Mouse (Mus musculus): Measurements from ENCODE around the gene Prkcb. TPM values are rescaled to one million over a fixed set of nuclear protein-coding genes. Genes with fewer than 3 reads are reported as not detected.

Gene Prkcb
- polyA plus RNA-seq, 1 experiment from 2014 or later, result 4.7 TPM

DNA sequence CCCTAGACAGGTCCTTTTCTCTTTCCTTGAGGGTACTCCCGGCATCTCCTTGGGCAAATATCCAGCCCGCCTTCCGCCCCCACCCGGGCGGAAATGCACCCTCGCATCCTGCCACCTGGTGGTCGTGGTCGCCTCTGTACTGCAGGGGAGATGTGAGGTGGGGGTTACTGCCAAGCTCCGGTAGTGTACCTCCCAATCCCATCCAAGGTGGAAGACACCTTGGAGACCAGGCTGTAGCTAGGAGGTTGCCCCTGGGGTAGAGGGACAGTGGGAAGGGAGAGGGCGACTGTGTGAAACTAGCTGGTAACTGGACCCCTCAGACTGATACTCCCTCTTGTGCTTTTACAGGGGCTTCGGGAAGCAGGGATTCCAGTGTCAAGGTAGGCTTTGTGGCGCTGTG, 1.6 kb downstream of the Prkcb start:
- Histone ChIP-seq H3K4me1 (replicated peaks) (peaks cover 25% of the 10 kb centered on the region), H3K27me3 (peaks cover 48% of the 10 kb centered on the region)
- ATAC-seq (ENCODE audit: insufficient number of reproducible peaks, insufficient read depth, low FRiP score, low TSS enrichment, low read depth), result no peak

DNA sequence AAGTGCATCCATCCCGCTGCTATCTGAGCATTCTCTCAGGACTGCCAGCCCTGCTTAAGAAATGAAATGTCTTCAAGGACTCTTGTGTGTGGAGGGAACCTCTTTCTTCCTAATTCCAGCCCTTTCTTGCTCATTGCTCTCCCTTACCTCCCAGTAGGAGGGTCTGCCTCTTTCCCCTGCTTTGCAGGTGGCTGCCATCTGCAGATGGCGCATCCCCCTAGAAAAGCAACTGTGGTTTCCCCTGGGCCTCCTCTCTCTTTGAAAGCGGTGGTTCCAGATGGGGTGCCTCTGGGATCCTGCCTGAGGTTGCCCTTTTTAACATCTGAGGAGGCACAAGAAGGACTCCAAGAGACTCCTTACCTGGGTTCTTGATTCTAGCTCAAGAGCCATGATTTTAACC, 2.2 kb downstream of the Prkcb start:
- H3K9me3 ChIP-seq, result no peaks in the 10 kb centered on the region
- peaks cover 25% of the 10 kb centered on the region for H3K4me1 ChIP-seq (replicated peaks)
- no peak overlapping the region for H3K4me3 ChIP-seq (replicated peaks)
- no peak overlapping the region for H3K4me2 ChIP-seq
- ATAC-seq (ENCODE audit: insufficient number of reproducible peaks, insufficient read depth, low FRiP score, low TSS enrichment, low read depth), result no peak
- WGBS, result 50% methylated on average over 3 of the region's 3 CpGs
- H3K27ac ChIP-seq, result no peak overlapping the region
- H3K9ac ChIP-seq (replicated peaks), result no peak overlapping the region
- no peaks in the 10 kb centered on the region for H3K36me3 ChIP-seq
- peaks cover 48% of the 10 kb centered on the region for H3K27me3 ChIP-seq

More for the DNA sequence above, 1.6 kb downstream of the Prkcb start:
- H3K9me3 ChIP-seq, result no peaks in the 10 kb centered on the region
- WGBS, result 8% methylated on average over 12 of the region's 12 CpGs
- H3K27ac ChIP-seq, result no peak overlapping the region
- H3K4me3 ChIP-seq (replicated peaks), result peak overlapping the region; percentile 69
- no peaks in the 10 kb centered on the region for H3K36me3 ChIP-seq
- H3K4me2 ChIP-seq, result peak overlapping the region; percentile 97
- H3K9ac ChIP-seq (replicated peaks), result no peak overlapping the region

DNA sequence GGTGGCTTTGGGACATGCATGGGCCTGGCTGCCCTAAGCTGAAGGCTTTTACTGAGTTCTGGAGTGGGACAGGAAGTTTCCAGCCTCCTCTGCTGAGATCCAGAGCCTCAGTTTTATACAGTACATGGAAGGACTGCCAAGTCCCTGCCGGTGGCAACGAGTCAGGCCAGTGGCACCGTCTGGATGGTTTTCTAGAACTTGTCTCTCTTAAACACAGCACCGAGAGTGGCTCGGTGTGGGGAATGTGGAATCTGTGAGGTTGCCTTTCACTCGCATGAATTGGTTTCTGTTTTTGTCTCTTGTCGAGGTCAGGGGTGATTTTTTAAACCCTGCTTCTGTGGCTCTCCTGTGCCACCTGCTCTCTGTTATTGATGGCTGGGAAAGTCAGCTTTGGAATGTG, 3.6 kb downstream of the Prkcb start:
- WGBS, result 48% methylated on average over 7 of the region's 7 CpGs
- Histone ChIP-seq H3K4me3 (replicated peaks) (no peak overlapping the region), H3K9me3 (no peaks in the 10 kb centered on the region), H3K27me3 (peaks cover 48% of the 10 kb centered on the region), H3K9ac (replicated peaks) (no peak overlapping the region), H3K27ac (no peak overlapping the region), H3K4me1 (replicated peaks) (peaks cover 25% of the 10 kb centered on the region), H3K4me2 (no peak overlapping the region), H3K36me3 (no peaks in the 10 kb centered on the region)
- no peak for ATAC-seq (ENCODE audit: insufficient number of reproducible peaks, insufficient read depth, low FRiP score, low TSS enrichment, low read depth)

DNA sequence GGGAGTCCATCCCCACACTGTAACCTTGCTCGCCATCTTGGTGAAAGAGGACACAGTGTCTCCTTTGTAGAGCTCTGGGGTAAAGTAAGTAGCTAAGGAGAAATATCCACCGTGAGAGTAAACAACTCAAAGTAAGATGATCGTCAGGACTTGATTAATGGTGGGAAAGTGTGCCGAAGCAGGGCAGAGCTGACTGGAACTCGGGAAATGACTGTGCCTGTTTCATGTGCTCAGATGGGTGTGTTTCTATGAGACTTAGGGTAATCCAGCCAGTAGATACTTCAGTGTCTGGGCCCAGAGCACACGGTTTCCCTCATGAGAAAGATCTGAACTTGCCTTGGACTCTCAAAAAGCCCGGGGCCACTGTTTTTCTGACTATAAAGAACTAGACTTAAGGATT, 5.6 kb downstream of the Prkcb start:
- Histone ChIP-seq H3K4me1 (replicated peaks) (peaks cover 21% of the 10 kb centered on the region), H3K36me3 (no peaks in the 10 kb centered on the region), H3K9me3 (no peaks in the 10 kb centered on the region), H3K9ac (replicated peaks) (no peak overlapping the region), H3K27me3 (peaks cover 32% of the 10 kb centered on the region), H3K27ac (no peak overlapping the region), H3K4me2 (no peak overlapping the region), H3K4me3 (replicated peaks) (no peak overlapping the region)
- WGBS, result 67% methylated on average over 7 of the region's 7 CpGs
- ATAC-seq (ENCODE audit: insufficient number of reproducible peaks, insufficient read depth, low FRiP score, low TSS enrichment, low read depth), result no peak

DNA sequence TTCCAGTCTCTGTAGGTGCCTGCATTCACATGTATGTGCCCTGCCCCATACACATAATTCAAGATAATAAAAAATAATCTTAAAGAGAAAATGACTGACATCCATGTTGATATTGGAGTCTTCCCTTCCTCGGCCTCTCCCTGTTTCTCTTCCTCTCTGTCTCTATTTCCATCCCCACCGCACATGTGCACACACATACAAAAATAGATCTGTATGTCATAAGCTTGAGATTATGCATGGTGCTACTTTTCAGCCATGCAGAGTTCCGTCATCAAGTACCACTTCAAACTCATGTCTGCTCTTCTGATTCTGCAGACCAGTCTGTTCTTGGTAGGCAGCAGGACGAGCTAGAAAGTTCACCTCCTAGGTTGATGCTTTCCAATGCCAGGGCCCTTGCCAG, 6.8 kb downstream of the Prkcb start:
- ATAC-seq (ENCODE audit: insufficient number of reproducible peaks, insufficient read depth, low FRiP score, low TSS enrichment, low read depth), result no peak
- no peaks in the 10 kb centered on the region for H3K9me3 ChIP-seq
- no peak overlapping the region for H3K27ac ChIP-seq
- H3K4me1 ChIP-seq (replicated peaks), result peaks cover 9% of the 10 kb centered on the region; the same call in 1 of the 2 replicates
- no peak overlapping the region for H3K4me3 ChIP-seq (replicated peaks)
- peaks cover 19% of the 10 kb centered on the region for H3K27me3 ChIP-seq
- no peak overlapping the region for H3K4me2 ChIP-seq
- 81% methylated on average over 4 of the region's 4 CpGs for WGBS
- H3K9ac ChIP-seq (replicated peaks), result no peak overlapping the region
- no peaks in the 10 kb centered on the region for H3K36me3 ChIP-seq

DNA sequence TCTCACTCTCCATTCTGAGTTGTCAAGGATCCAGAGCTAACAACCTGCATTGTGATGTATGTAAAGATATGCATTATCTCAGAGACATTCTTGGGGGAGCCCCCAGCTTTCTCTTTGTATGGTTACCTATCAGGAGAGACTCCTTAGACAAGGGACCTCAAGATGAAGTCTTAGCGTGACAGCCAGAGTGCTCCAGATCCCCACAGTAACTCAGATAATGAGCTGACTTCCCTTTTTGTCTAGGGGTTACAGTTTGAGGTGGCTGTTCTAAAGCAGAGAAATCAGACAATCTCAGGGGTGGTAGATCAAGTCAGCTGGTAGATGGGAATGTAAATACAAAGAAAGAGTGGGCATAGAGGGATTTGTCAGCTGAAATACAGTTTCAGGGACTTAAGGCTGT, 7.8 kb downstream of the Prkcb start:
- Histone ChIP-seq H3K4me3 (replicated peaks) (no peak overlapping the region), H3K4me2 (no peak overlapping the region), H3K4me1 (replicated peaks) (peaks cover 5% of the 10 kb centered on the region; the same call in 1 of the 2 replicates), H3K9me3 (no peaks in the 10 kb centered on the region; the same call in 1 of the 2 replicates), H3K36me3 (no peaks in the 10 kb centered on the region), H3K27ac (no peak overlapping the region), H3K27me3 (peaks cover 10% of the 10 kb centered on the region), H3K9ac (replicated peaks) (no peak overlapping the region)
- WGBS, result 87% methylated on average over 1 of the region's 1 CpGs
- ATAC-seq (ENCODE audit: insufficient number of reproducible peaks, insufficient read depth, low FRiP score, low TSS enrichment, low read depth), result no peak

DNA sequence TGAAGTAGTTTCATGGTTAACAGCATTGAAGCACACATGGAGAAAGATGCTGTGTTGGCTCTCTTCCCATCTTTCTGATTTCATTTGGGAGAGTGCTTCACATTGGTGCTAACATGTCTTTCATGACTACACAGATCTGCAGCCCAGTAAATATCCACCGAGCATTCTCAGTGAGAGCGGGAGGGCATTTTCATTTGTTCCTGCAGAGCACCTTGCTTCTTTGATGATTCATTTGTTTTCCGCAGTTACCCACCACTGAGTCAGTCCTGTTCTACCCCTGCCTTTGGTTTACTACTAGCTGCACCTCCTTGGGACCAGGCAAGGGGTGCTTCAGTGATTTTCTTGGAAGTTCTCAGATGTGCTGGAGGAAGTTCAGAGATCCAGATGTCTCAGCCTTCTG, 8.3 kb downstream of the Prkcb start:
- no peak overlapping the region for H3K27ac ChIP-seq
- 90% methylated on average over 3 of the region's 3 CpGs for WGBS
- H3K9me3 ChIP-seq, result no peaks in the 10 kb centered on the region; the same call in 1 of the 2 replicates
- ATAC-seq (ENCODE audit: insufficient number of reproducible peaks, insufficient read depth, low FRiP score, low TSS enrichment, low read depth), result no peak
- H3K36me3 ChIP-seq, result no peaks in the 10 kb centered on the region
- H3K4me1 ChIP-seq (replicated peaks), result peaks cover 5% of the 10 kb centered on the region; the same call in 1 of the 2 replicates
- peaks cover 5% of the 10 kb centered on the region for H3K27me3 ChIP-seq
- H3K4me3 ChIP-seq (replicated peaks), result no peak overlapping the region
- no peak overlapping the region for H3K9ac ChIP-seq (replicated peaks)
- H3K4me2 ChIP-seq, result no peak overlapping the region

DNA sequence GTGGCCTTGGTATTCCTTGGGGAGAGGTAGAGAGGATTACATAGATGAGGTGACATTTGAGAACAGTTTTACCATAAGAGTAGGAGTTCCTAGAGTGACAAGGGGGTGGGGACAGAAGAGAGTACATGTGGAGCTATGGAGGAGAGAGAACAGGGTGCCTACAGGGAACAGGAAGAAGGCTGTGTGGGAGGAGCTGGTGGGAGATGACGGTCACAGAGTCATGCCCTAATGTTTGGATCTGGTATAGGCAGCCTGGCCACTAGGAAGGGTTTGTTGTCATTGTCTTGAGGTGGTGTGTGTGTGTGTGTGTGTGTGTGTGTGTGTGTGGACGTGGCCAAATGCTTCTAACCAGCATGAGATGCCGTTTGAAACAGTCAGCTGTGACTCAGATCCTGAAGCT, 9.1 kb downstream of the Prkcb start:
- Histone ChIP-seq H3K36me3 (no peaks in the 10 kb centered on the region), H3K4me3 (replicated peaks) (no peak overlapping the region), H3K27ac (no peak overlapping the region), H3K9me3 (no peaks in the 10 kb centered on the region; the same call in 1 of the 2 replicates), H3K9ac (replicated peaks) (no peak overlapping the region), H3K4me1 (replicated peaks) (no peaks in the 10 kb centered on the region), H3K27me3 (no peaks in the 10 kb centered on the region), H3K4me2 (no peak overlapping the region)
- 73% methylated on average over 3 of the region's 3 CpGs for WGBS
- ATAC-seq (ENCODE audit: insufficient number of reproducible peaks, insufficient read depth, low FRiP score, low TSS enrichment, low read depth), result no peak

DNA sequence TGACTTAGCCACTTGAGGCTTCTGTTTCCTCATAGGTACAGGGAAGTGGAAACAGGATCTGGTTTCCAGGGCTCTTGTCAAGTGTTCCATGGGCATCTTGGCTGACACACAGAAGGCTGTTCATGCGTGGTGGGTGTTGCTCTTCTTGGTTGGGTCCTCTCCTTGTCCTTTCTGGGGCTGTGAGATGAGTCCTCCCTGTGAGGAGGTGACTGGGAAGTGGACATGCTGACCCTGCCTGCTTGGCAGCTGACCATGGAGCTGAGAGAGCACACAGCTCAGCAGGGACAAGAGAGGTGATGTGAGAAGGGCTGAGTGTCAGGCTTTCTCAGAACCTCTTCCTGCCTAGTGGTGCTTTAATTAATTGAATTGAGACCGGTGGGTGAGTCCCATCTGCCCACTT, 10.2 kb downstream of the Prkcb start:
- no peak for ATAC-seq (ENCODE audit: insufficient number of reproducible peaks, insufficient read depth, low FRiP score, low TSS enrichment, low read depth)
- no peaks in the 10 kb centered on the region; the same call in 1 of the 2 replicates for H3K9me3 ChIP-seq
- H3K4me2 ChIP-seq, result no peak overlapping the region
- no peaks in the 10 kb centered on the region for H3K27me3 ChIP-seq
- 78% methylated on average over 2 of the region's 2 CpGs for WGBS
- no peak overlapping the region for H3K27ac ChIP-seq
- H3K4me3 ChIP-seq (replicated peaks), result no peak overlapping the region
- no peak overlapping the region for H3K9ac ChIP-seq (replicated peaks)
- H3K36me3 ChIP-seq, result no peaks in the 10 kb centered on the region
- no peaks in the 10 kb centered on the region for H3K4me1 ChIP-seq (replicated peaks)

DNA sequence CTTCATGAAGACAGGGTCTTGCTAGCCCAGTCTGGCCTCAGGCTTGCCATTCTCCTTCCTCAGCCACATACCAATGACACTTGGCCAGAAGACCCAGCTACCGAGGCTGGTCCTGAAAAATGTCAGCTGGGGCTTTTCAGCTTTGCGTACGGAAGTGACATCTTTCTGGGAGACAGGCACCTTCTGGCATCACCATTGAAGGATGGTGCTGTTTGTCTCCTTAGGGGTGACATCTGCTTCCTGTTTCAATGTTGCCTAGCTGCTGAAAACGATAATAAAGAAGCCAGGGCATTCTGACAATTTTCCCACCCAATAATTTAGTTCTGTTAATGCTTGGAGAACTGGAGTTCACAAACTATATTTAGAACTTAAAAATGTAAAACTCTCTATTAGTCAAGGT, 12.0 kb downstream of the Prkcb start:
- Histone ChIP-seq H3K27ac (no peak overlapping the region), H3K4me3 (replicated peaks) (no peak overlapping the region), H3K27me3 (no peaks in the 10 kb centered on the region), H3K36me3 (no peaks in the 10 kb centered on the region), H3K9ac (replicated peaks) (no peak overlapping the region), H3K4me2 (no peak overlapping the region), H3K4me1 (replicated peaks) (no peaks in the 10 kb centered on the region), H3K9me3 (no peaks in the 10 kb centered on the region; the same call in 1 of the 2 replicates)
- ATAC-seq (ENCODE audit: insufficient number of reproducible peaks, insufficient read depth, low FRiP score, low TSS enrichment, low read depth), result no peak
- 78% methylated on average over 4 of the region's 4 CpGs for WGBS

DNA sequence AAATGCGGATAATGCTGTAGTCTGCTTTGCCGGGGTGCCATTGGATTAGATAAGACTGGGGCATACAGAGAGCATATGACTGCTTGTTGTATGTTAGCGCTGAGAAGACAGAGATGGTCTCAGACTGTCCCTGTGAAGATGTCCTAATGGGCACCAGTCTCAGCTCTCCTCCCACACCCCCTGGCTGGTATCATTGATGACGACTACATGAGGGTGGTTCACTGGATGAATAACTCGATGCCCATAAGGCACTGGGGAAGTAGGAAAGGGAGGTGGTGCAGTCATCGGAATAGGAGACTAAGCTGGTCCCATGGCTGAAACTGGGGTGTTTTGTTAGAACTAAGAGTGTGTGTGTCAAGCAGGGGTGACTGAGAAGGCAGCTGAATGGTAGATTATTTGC, 14.0 kb downstream of the Prkcb start:
- Histone ChIP-seq H3K9me3 (no peaks in the 10 kb centered on the region; the same call in 1 of the 2 replicates), H3K9ac (replicated peaks) (no peak overlapping the region), H3K27me3 (no peaks in the 10 kb centered on the region; the same call in 1 of the 2 replicates), H3K27ac (no peak overlapping the region), H3K4me2 (no peak overlapping the region), H3K4me3 (replicated peaks) (no peak overlapping the region), H3K36me3 (no peaks in the 10 kb centered on the region), H3K4me1 (replicated peaks) (no peaks in the 10 kb centered on the region)
- ATAC-seq (ENCODE audit: insufficient number of reproducible peaks, insufficient read depth, low FRiP score, low TSS enrichment, low read depth), result no peak
- WGBS, result 89% methylated on average over 6 of the region's 6 CpGs

DNA sequence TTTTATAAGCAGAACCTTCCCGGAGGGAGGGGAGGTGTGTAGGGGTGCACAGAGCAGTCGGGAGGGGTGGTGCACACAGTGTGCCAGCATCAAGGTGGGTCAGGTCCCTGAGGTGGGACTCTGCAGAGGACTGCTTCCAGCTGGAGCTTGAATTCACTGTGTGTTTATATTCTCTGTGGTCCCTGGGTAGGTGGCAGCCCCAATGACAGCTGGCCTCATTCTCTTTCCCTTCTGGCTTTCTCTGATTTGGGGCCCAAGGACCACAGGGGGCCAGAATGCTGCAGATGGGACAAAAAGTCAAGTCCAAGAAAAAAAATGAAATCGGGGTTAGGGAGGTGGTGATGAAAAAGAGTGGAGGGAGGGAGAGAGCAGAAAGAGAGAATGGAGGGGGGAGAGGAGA, 15.4 kb downstream of the Prkcb start:
- Histone ChIP-seq H3K36me3 (no peaks in the 10 kb centered on the region), H3K4me3 (replicated peaks) (no peak overlapping the region), H3K9ac (replicated peaks) (no peak overlapping the region), H3K27ac (no peak overlapping the region), H3K4me2 (no peak overlapping the region), H3K27me3 (no peaks in the 10 kb centered on the region; the same call in 1 of the 2 replicates), H3K4me1 (replicated peaks) (no peaks in the 10 kb centered on the region), H3K9me3 (no peaks in the 10 kb centered on the region; the same call in 1 of the 2 replicates)
- WGBS, result 88% methylated on average over 3 of the region's 3 CpGs
- ATAC-seq (ENCODE audit: insufficient number of reproducible peaks, insufficient read depth, low FRiP score, low TSS enrichment, low read depth), result no peak

Data from limb, embryonic 12.5 days (tissue).